Mouse (Mus musculus) heart, postnatal 25 days (tissue): ENCODE measurements at regions not wholly inside any gene's neighbourhood (a gene's known extent, or its start where the extent isn't known, plus 50 kb on each side); places are given as distances from the start of the nearest gene placed in this dataset.
"Not testable (repeated sequence)": the region's sequence is repeated elsewhere in the genome, so short reads cannot be mapped to it uniquely, and the experiment has no call there.

Source experiments
- DNase-seq: peaks from one replicate; pipeline ENCODE4 v3.0.0; 2022; ENCODE audit warnings: low spot score
- intact Hi-C: fragments of 180-260 bp; cut with DNase I; formaldehyde crosslinking; loops from one replicate; pipeline ENCODE4 v1.15.1; 2025

DNA sequence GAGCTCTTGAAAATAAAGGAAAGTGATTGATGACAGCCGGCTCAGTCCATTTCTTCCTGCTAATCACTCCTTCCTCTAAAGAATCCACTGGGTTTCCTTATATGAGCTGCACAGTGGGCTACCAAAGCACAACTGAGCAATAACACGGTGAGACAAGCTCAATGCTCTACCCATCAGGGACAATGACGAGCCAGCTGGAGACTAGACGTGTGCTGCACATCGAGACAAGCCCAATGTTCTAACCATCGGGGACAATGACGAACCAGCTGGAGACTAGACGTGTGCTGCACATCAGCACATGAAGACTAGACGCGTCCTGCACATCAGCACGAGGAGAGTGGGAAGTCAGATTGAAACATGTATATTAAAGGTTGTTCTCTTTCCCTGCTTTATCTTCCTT is 155.2 kb downstream of the Mat2b start:
- DNase-seq, result no peak
- intact Hi-C loops, result no loop called here

DNA sequence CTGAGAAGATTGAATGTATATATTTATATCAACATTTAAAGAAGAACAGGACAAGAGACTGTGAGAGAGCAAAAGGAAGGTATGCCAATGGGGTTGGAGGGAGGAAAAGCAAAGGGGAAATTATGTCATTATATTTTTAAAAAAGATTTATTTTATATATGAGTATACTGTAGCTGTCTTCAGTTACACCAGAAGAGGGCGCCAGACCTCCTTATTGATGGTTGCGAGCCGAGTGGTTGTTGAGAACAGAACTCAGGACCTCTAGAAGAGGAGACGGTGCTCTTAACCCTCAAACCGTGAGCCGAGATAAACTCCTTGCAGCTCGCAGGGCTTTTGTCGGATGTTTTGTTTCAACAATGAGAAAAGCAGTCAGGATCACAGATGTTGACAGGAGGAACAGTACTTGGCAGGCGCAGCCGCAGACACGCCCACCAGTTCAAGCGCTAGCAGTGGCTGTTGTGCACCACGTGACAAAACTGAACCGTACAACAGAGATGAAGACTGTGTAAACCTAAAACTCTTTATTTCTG is 158.7 kb downstream of the Mat2b start:
- DNase-seq, result no peak
- intact Hi-C loops, result no loop called here

DNA sequence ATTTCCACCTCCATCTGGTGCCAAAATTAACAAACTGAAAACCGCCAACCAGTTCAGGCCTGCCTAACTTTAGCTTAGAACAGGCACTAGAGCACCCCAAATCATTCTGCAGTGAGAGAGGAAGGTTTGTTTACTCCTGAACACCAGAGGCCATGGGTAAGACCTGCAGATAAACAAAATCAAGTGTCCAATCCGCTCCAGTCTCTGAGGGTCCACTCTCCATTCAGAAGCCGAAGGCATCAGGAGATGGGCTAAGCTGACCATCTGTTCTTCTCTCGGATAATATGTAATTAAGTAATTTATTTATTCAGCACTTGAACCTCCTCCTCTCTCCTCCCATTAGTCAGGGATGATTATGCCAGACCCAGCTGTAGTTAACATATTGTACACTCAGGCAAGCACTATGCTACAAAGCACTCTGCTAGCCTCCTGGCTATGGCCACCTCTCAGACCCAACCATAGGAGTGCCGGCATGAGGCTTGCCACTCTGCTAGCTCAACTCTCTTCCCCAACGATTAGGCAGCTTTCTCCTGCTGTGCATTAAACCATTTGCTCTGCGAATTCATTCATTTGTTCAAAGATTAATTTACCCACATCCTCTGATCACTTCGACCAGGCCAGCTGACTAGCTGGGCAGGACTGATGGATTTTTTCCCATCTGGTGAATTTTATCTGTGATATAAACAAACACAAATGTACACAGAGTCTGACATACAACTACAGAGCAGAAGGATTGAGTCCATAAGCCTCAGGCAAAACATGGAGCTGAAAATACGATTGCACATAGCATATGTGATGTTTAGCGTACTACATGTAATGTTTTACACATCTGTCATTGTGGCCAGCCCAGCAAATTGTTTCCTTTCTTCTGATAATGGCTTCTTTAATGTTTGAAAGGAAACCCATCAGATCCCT is 184.4 kb downstream of the Mat2b start:
- intact Hi-C loops, result no loop called here
- DNase-seq, result no peak

DNA sequence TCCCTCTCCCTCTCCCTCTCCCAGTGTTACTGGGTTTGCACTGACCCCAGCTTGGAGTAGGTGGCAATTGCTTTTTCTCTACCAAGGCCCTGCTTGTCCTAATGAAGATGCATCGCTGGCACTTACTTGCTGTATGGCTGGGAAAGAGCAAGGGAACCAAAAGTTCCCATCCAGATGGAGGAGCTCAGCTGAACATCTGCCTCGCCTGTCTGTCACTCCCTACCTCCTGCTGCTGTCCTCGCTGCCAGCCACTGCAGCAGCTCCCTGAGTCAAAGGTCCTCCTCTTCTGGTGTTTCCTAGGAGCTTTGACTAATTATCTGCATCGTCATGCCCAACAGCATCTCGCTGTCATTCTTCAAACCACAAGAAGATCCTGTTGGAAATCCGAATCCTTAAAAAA is 203.4 kb downstream of the Mat2b start:
- no peak for DNase-seq
- intact Hi-C loops, result no loop called here

DNA sequence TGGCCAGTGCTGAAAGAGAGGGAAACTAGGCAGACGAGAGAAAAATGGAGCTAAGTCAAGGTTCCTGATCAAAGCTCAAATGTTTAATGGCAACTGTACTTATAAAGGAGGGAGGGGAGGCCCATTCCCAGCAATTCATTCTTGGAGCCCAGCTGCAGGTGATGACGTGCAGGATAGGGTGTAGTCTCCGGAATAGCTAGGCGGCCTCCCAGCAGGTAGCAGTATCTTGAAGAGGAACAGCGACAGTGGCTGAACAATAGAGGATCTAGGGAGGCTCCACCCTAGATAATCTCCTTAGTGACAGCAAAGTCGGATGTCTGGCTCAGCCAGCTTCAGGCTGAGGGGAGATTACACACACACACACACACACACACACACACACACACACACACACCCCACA is 216.8 kb downstream of the Mat2b start:
- intact Hi-C loops, DNase-seq: not testable (repeated sequence)

DNA sequence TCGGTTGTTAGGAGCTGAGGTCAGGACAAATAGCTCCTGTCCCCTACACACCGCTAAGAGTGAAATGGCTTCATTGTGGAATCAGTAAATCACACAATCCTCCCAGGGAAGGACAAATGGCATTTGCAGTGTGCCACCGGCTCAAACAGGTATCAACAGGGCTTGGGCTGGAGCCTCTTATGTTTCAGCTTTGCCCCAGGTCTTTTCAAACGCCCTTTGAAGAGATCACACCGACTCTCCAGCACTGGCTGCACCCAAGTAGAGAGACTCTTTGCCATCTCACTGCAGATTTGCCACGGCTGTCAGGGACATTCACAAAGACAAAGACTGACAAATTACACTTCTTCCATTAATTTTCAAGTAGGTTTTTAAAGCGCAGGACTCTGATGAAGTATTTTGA is 217.7 kb downstream of the Mat2b start:
- intact Hi-C loops, result no loop called here
- no peak for DNase-seq

DNA sequence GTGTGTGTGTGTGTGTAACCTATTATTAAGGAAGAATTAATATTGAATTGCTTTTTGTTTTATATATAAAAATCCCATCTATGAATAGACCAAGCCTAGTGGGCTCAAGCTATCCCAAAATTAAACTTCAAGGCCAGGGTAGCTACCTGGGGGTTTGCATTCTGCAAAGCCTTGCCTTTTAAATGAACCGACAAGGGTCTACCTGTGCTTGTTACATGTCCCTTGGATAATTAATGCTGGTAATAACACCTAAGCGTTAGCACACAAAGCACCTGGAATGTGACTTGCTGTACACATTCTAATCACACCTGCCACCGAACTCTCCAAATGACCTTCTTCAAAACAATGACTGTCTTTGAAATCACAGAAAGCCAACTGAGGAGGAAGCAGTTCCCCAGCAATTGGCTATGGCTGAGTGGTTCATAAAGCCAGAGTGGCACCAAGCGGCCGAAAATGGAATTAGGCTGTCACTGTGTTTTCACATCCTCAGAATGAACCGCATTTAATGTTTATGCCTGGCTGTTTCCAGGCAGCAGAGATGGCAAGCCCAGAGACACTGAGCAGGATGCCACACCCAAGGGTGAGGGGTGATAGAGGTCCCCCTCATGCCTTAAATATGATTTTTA is 225.8 kb downstream of the Mat2b start:
- intact Hi-C loops, result no loop called here
- no peak for DNase-seq

DNA sequence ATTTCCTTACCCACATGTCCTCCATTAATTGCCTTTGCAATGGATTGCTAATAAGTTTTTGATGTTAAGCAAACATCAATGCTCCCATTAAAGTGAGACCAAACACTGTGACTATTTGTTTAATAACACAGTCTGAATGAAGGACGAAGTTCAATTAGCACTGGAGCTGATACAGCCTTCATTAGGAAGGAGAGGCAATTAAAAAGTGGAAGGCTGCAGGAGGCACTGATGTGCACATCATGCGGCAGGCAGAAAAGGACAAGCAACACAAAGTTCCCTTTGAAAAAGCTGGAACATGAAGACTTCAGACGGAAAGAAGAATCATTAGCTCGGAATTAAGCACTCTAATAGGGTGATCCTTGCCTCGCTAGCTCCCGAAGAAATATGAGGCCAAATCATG is 238.4 kb downstream of the Mat2b start:
- DNase-seq, result no peak

DNA sequence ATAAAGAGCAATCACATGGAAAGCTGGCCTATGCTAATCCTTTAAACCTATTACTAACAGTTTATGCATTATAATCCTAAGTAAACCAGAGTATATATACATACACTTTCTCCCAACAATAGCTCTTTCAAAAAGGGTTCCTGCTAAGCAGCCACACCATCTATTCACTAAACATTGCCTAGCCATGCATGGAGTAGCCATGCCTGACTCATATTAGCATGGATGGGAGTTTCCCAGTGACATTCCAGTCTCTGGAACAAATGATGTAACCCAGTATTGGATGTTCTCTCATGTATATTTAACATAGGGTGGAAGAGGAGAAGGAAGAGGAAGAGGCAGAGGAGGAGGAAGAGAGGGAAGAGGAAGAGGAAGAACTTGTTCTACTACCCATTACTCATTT is 240.0 kb downstream of the Mat2b start:
- intact Hi-C loops, DNase-seq: not testable (repeated sequence)

More for the DNA sequence above, 238.4 kb downstream of the Mat2b start:
- intact Hi-C loops, result no loop called here

DNA sequence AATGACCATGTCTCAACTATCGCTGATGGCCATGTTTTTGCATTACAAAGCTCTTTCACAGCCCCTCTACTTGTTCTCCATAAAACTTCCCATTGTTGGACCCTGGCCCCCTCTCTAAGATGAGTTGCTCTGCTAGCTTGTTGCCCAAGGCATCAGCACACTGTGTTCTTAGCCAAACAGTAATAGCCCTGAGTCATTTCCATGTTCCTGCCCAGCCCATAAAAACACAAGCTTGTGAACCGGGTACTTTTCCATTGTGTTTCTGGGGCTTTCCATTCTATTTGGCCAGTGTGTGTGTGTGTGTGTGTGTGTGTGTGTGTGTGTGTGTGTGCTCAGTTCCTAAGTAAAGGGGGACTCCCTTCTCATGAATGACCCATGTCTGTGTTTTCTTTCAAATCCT is 248.2 kb downstream of the Mat2b start:
- no peak for DNase-seq
- intact Hi-C loops, result no loop called here

DNA sequence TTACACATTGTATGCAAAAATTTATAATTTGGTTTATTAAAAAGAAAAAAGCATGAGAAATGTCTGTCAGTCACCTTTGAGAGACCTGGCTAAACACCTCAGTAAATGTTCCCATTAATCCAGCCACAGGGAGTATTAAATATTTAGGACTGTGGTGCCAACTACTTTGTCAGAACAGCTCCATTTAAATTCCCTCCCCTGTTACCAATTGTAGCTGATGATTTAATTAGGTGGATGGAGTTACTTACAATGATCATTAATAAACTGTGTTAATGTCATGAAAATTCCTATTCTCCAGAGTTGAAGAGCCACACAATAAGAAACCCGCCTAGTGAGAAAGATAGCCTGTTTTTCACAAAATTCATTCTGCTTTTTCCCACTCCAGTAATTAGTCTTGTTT is 261.0 kb downstream of the Mat2b start:
- intact Hi-C loops, result no loop called here
- DNase-seq, result no peak

DNA sequence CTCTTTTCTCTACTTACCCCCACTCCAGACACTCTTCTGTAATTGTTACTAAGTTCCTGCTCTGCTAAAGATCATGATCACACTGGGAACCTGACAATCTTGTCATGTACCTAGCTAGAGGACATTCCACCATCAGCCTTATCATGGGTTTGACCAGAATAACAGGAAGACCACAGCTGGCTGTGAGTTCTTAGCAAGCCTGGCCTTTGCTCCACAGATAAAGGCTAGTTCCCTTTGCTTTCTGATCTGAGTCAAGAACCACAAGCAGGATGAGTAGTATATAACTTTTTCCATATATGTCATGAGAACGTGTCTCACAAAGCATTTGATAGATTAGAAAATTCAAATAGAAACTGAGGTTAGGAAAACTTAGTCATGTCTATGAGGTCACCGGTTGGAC is 266.1 kb downstream of the Mat2b start:
- DNase-seq, result no peak
- intact Hi-C loops, result no loop called here

DNA sequence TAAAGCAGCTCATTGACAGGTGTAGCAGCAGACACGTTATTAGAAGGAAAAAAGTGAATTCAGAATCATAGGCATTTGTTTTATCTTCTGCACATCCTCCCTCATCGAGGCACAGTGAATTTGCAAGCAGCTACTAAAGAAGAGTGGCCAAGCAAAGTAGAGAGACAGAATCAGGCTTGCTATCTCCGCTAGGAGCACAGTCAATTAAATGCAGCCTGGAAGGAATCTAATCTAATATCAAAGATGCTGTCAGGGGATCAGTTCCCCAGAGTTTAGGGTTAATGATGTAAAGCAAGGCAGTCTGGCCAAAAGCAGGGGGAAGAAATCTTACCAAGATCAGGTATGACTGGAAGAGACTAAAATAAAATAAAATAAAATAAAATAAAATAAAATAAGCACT is 270.7 kb downstream of the Mat2b start:
- intact Hi-C loops, result no loop called here
- DNase-seq, result no peak

DNA sequence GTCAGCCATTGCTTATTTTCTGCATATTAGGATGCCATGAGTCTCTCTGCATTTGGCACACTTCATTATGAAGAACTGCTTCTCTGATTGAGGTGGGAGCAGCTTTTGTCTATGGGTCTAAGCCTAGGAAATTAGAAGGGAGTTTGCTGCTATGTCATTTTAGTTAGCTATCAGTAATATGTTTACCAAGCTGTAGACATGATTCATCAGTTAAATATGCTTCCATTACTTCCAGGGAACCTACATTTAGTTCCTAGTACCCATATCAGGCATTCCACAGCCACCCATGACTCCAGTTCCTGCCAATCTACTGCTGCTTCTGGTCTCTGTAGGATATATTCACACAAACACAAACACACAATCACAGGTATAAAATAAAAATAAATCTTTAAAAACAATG is 287.4 kb downstream of the Mat2b start:
- no peak for DNase-seq
- intact Hi-C loops, result no loop called here

DNA sequence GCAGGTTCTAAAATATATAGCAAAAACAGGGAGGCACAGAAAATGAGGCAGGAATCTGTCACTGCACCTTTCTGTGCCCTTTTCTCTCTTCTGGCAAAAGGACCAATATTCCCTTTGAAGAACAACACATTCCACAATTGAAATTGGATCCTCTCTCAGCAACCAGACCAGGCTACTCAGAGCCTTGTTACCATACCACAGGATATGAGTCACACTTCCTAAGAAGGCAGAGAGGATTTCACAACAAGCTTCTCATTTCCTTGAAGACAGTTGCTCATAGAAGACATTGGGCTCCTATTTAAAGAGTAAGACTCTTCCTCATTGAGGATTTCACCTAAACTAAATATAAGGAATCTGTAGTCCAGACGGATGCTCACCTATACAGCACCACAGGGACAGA is 292.8 kb downstream of the Mat2b start:
- no peak for DNase-seq
- intact Hi-C loops, result no loop called here

DNA sequence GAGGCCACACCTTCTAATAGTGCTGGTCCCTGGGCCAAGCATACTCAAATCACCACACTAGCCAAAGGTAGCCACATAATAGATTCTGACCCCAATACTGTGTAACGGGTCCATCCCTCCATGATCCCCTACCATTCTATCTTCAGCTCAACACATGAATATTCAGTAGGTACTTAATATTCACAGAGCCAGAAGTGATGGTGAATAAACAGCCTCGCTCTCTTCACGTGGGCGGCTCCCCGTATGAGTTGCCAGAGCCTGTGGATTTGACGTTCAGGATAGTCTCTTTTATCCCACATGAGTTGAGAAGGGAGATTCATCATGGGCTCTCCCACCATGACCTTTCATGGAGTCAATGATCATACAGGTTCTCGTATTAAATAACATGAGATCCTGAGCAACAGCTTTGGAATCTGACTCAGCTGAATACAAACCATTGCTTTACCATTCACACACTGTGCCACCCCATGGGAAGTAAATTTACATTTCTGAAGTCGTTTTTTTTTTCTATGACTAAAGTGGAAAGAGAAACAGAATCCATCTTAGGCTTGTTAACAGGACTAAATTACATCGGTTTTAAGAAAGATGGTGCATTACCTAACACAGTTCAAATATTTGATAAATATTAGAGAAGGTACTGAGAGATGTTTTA is 297.4 kb downstream of the Mat2b start:
- intact Hi-C loops, result no loop called here

DNA sequence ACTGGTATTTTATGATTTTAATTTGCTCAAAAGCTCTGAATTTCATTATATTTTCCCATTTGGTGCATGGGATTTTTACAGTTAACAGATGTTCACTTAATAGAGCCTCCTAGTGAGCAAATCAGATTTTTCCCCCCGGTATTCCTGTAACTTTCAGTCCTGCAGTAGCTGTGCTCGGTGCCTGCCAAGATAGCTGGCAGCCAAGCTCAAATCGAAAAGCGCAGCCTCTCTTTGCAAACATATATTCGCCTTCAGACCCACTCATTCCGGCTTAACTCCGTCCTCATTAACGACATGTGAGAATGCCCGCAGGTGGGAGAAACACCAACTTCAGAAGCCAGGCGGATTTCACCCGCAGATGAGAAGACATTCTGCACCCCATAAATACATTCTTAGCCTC is 299.7 kb downstream of the Mat2b start:
- DNase-seq, result no peak
- intact Hi-C loops, result no loop called here

More for the DNA sequence above, 297.4 kb downstream of the Mat2b start:
- no peak for DNase-seq

DNA sequence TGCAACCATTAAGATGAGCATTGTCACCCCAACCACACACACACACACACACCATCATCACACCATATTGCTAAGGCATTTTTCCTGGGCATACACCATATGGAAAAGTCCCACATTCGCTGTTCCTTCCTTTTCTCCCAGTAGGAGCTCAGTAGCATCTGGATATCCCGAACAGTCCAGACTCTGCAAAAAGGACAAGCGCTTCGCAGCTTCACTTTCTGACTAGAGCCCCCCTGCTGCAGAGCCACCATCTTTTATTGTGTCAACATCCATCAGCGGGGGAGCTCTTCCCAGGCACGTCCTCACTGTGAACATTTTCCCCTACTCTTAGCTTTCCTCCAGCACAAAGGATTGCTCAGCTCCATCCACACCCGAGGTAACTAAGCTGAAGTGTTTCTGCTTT is 300.1 kb downstream of the Mat2b start:
- no peak for DNase-seq
- intact Hi-C loops, result no loop called here

DNA sequence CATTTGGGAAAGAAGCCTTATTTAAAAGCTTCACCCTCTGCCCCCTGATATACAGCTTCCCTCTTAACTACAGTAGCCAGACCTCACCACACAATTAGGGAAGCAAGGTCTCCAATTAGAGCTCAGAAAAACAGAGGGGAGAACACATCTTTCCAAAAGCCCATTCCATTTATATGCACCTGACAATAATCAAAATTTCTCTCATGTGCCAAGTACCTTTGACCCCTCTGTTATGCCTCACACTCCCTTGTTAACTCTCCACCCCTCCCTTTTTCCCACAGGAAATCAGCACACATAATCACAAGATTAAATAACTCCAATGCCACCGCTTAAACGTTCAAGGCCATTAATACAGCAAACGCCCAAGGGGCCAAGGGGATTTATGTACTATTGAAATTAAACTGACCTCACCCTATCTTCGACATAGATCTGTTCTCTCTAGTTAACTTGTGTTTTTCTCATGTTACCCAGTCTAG is 300.7 kb downstream of the Mat2b start:
- no peak for DNase-seq
- intact Hi-C loops, result no loop called here

DNA sequence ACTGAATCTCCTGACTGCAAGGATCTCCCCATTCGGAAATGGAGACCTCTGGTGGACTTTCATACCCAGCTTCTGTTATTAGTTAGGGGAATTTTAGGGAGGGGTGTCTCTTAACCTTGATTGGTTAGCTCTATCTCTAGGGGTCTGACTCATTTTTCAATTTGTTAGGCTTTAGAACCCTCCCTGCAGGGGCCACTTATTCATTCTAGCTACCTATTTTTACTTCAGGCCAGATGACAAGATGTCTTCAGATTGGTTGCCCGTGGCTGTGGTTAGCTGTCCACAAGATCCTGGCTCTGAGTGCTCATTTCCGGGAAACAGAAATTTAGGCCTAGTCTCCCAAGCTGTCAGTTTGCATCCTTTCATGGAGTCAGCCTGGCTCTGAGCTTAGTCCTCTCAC is 314.3 kb downstream of the Mat2b start:
- no peak for DNase-seq
- intact Hi-C loops, result no loop called here

DNA sequence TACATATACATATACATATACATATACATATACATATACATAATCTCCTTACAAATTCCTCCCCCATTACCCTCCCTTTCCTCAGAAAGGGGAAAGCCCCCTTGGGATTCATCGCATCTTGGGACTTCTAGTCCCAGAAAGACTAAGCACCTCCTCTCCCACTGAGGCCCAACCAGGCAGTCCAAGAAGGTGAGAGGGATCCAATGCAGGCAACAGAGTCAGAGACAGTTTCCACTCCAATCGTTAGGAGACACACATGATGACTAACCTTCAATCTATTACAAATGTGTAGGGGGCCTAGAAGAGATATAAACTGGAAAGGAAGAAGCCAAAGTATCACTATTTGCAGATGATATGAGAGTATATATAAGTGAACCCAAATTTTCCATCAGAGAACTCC is 323.3 kb downstream of the Mat2b start:
- DNase-seq, result no peak
- intact Hi-C loops, result no loop called here
